ENCODE assay signal across 8 mouse cellular contexts in the genomic region with DNA sequence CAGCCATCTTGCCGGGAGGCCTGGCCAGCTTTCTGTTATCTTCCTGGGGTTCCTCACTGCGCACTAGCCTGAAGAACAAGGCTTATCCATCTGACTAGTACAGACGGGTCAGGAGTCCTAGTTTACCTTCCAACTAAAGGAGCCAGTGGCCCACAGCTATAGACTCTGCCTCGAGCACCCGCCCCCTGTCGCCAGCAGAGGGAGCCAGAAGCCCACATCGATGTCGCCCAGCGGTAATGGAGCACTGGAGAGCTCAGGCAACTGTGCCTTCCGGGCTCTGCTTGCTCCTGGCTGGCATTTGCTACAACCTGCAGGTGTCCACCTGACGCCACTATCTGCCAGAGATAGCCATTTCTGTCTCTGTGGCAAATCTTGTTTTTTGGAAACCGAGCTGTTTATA. TPM values are rescaled to one million over a fixed set of nuclear protein-coding genes. Genes with fewer than 3 reads are reported as not detected.
A peak's percentile ranks its signal among the peaks of the same experiment; 100 is the strongest.
DNase-seq lines count a peak whose midpoint lies in the region; ATAC-seq lines count a peak whose summit lies in the region.

No protein-coding gene starts in this region.

- peaks cover 48% of the 10 kb centered on the region for H3K4me1 ChIP-seq in hindbrain, embryonic 13.5 days (replicated peaks)

- no peaks in the 10 kb centered on the region for H3K9me3 ChIP-seq in hindbrain, embryonic 13.5 days

- DNase-seq in MN1 (ENCODE audit: low spot score): peak; percentile 83
- DNase-seq in cerebellum, adult 8-10 months: peak; percentile 94
- peak; percentile 78 to 81 for DNase-seq in layer of hippocampus, postnatal 36 days
- DNase-seq in lung, postnatal 4 days: peak; percentile 80 to 87
- peak; percentile 70 for DNase-seq in right cerebral cortex, adult 18-20 months
- peak; percentile 70 to 73 for DNase-seq in urinary bladder, adult 18-20 months (ENCODE audit: low spot score in 2 of 2)

- 15% methylated on average over 12 of the region's 12 CpGs for WGBS in hindbrain, embryonic 13.5 days

- ATAC-seq in frontal cortex, adult (ENCODE audit: low TSS enrichment): peak; percentile 92
- peak; percentile 71 for ATAC-seq in hindbrain, embryonic 13.5 days (ENCODE audit: low FRiP score)

- H3K27ac ChIP-seq in hindbrain, embryonic 13.5 days: no peak overlapping the region

- H3K9ac ChIP-seq in hindbrain, embryonic 13.5 days: no peak overlapping the region

- H3K27me3 ChIP-seq in hindbrain, embryonic 13.5 days: peaks cover 22% of the 10 kb centered on the region

- no peak overlapping the region for H3K4me3 ChIP-seq in hindbrain, embryonic 13.5 days

- peaks cover 67% of the 10 kb centered on the region for H3K36me3 ChIP-seq in hindbrain, embryonic 13.5 days

- no peak overlapping the region for H3K4me2 ChIP-seq in hindbrain, embryonic 13.5 days

RNA-seq across cellular contexts. Expression of a gene that starts 14.7 kb away (rescaled TPM):
- 21.5 and 22.0 TPM in 2 replicates for polyA plus RNA-seq in hindbrain, embryonic 13.5 days (2015; fragmentation: Nextera tagmentation; extraction: Ambion mirVana)
- 10 to 100 TPM; 21.7 to 24.1 TPM for total RNA-seq in layer of hippocampus, postnatal 36 days (2021)

RNA-seq across cellular contexts. Expression of a gene that starts 15.0 kb away (rescaled TPM):
- polyA plus RNA-seq in hindbrain, embryonic 13.5 days (2015; fragmentation: Nextera tagmentation; extraction: Ambion mirVana): 11.2 and 12.1 TPM in 2 replicates
- total RNA-seq in layer of hippocampus, postnatal 36 days (2021): 10 to 100 TPM; 16.7 to 19.1 TPM

RNA-seq across cellular contexts. Expression of a gene that starts 39.2 kb away (rescaled TPM):
- polyA plus RNA-seq in hindbrain, embryonic 13.5 days (2015; fragmentation: Nextera tagmentation; extraction: Ambion mirVana): 42.2 and 55.2 TPM in 2 replicates
- total RNA-seq in layer of hippocampus, postnatal 36 days (2021): 10 to 100 TPM; 72.1 to 73.7 TPM
